Mouse (Mus musculus) lung, postnatal 0 days (tissue): Measurements from ENCODE around the gene Dlg2.

Experiments used
- CTCF ChIP-seq: IDR thresholded peaks from 2 replicates; pipeline ENCODE4 v1.5.1; 2016; ENCODE audit warnings: antibody characterized with exemption, mild to moderate bottlenecking
- EP300 ChIP-seq: IDR thresholded peaks from 2 replicates; pipeline ENCODE4 v1.6.1; 2016; ENCODE audit warnings: antibody characterized with exemption, mild to moderate bottlenecking, control low read depth

GRCm38 (mm10) chr7:91241718-91242117 lies 765.2 kb downstream of the Dlg2 start:
- TF ChIP-seq EP300 (no peak), CTCF (no peak)
